Mouse (Mus musculus): ENCODE results near the gene Tbcb. TPM values are rescaled to one million over a fixed set of nuclear protein-coding genes. Genes with fewer than 3 reads are reported as not detected.

Gene Tbcb
- total and polyA plus RNA-seq, 2 experiments from 2014 or later = 129 to 473 TPM

- Histone ChIP-seq H3K9me3 (ENCODE audit: low read length) (no peaks in the 10 kb centered on the region), H3K27me3 (ENCODE audit: insufficient read depth, low read length) (no peaks in the 10 kb centered on the region), H3K27ac (no peak overlapping the region), H3K9ac (replicated peaks; ENCODE audit: low read length) (no peak overlapping the region), H3K4me3 (ENCODE audit: low read length) (no peak overlapping the region), H3K36me3 (ENCODE audit: insufficient read depth, low read length) (peaks cover 26% of the 10 kb centered on the region), H3K4me1 (ENCODE audit: insufficient read depth, low read length) (no peaks in the 10 kb centered on the region), H3K4me2 (ENCODE audit: low read depth, low read length) (no peak overlapping the region)
- ATAC-seq (no peak), DNase-seq (ENCODE audit: low spot score) (no peak)
- TF ChIP-seq CTCF (IDR thresholded peaks at IDR 0.05; ENCODE audit: low read depth) = no peak
- WGBS = 95% methylated on average over 5 of the region's 5 CpGs
Measured at GRCm38 (mm10) chr7:30222205-30222604, 9.9 kb downstream of the Tbcb start.

GRCm38 (mm10) chr7:30221433-30221832 lies 10.6 kb downstream of the Tbcb start:
- DNase-seq (ENCODE audit: low spot score) = no peak
- no peak overlapping the region for H3K4me2 ChIP-seq (ENCODE audit: low read depth, low read length)
- no peaks in the 10 kb centered on the region for H3K9me3 ChIP-seq (ENCODE audit: low read length)
- no peak overlapping the region for H3K9ac ChIP-seq (replicated peaks; ENCODE audit: low read length)
- no peaks in the 10 kb centered on the region for H3K4me1 ChIP-seq (ENCODE audit: insufficient read depth, low read length)
- no peaks in the 10 kb centered on the region for H3K27me3 ChIP-seq (ENCODE audit: insufficient read depth, low read length)
- no peak for TF ChIP-seq CTCF (IDR thresholded peaks at IDR 0.05; ENCODE audit: low read depth)
- no peak overlapping the region for H3K27ac ChIP-seq
- no peak for ATAC-seq
- 84% methylated on average over 3 of the region's 3 CpGs for WGBS
- H3K4me3 ChIP-seq (ENCODE audit: low read length) = no peak overlapping the region
- peaks cover 19% of the 10 kb centered on the region for H3K36me3 ChIP-seq (ENCODE audit: insufficient read depth, low read length)

GRCm38 (mm10) chr7:30220008-30220356 lies 12.1 kb downstream of the Tbcb start:
- Histone ChIP-seq H3K27ac (peak overlapping the region; percentile 49; the same call in 1 of the 2 replicates), H3K4me1 (ENCODE audit: insufficient read depth, low read length) (no peaks in the 10 kb centered on the region), H3K4me2 (ENCODE audit: low read depth, low read length) (peak overlapping the region; percentile 98), H3K9ac (replicated peaks; ENCODE audit: low read length) (peak overlapping the region; percentile 50), H3K36me3 (ENCODE audit: insufficient read depth, low read length) (peaks cover 10% of the 10 kb centered on the region), H3K27me3 (ENCODE audit: insufficient read depth, low read length) (no peaks in the 10 kb centered on the region), H3K4me3 (ENCODE audit: low read length) (peak overlapping the region; percentile 43), H3K9me3 (ENCODE audit: low read length) (no peaks in the 10 kb centered on the region)
- ATAC-seq = no peak
- WGBS = 22% methylated on average over 11 of the region's 11 CpGs
- no peak for DNase-seq (ENCODE audit: low spot score)
- TF ChIP-seq CTCF (IDR thresholded peaks at IDR 0.05; ENCODE audit: low read depth) = no peak

- no peak for TF ChIP-seq CTCF (IDR thresholded peaks at IDR 0.05; ENCODE audit: low read depth)
- Histone ChIP-seq H3K27ac (peak overlapping the region; percentile 49; the same call in 1 of the 2 replicates), H3K4me2 (ENCODE audit: low read depth, low read length) (peak overlapping the region; percentile 98), H3K27me3 (ENCODE audit: insufficient read depth, low read length) (no peaks in the 10 kb centered on the region), H3K4me3 (ENCODE audit: low read length) (peak overlapping the region; percentile 43), H3K36me3 (ENCODE audit: insufficient read depth, low read length) (peaks cover 9% of the 10 kb centered on the region), H3K9ac (replicated peaks; ENCODE audit: low read length) (peak overlapping the region; percentile 50), H3K9me3 (ENCODE audit: low read length) (no peaks in the 10 kb centered on the region), H3K4me1 (ENCODE audit: insufficient read depth, low read length) (no peaks in the 10 kb centered on the region)
- DNase-seq (ENCODE audit: low spot score) (peak; percentile 83), ATAC-seq (peak; percentile 59)
- WGBS = 4% methylated on average over 16 of the region's 16 CpGs
Measured at GRCm38 (mm10) chr7:30219293-30220007, 12.6 kb downstream of the Tbcb start.

GRCm38 (mm10) chr7:30217277-30217676 lies 14.8 kb downstream of the Tbcb start:
- DNase-seq (ENCODE audit: low spot score) (no peak), ATAC-seq (no peak)
- H3K4me2 ChIP-seq (ENCODE audit: low read depth, low read length) = no peak overlapping the region
- no peak for TF ChIP-seq CTCF (IDR thresholded peaks at IDR 0.05; ENCODE audit: low read depth)
- H3K36me3 ChIP-seq (ENCODE audit: insufficient read depth, low read length) = no peaks in the 10 kb centered on the region
- 75% methylated on average over 2 of the region's 2 CpGs for WGBS
- H3K27ac ChIP-seq = no peak overlapping the region
- H3K9me3 ChIP-seq (ENCODE audit: low read length) = no peaks in the 10 kb centered on the region
- no peak overlapping the region for H3K4me3 ChIP-seq (ENCODE audit: low read length)
- no peaks in the 10 kb centered on the region for H3K27me3 ChIP-seq (ENCODE audit: insufficient read depth, low read length)
- no peak overlapping the region for H3K9ac ChIP-seq (replicated peaks; ENCODE audit: low read length)
- no peaks in the 10 kb centered on the region for H3K4me1 ChIP-seq (ENCODE audit: insufficient read depth, low read length)

GRCm38 (mm10) chr7:30216723-30217151 lies 15.3 kb downstream of the Tbcb start:
- H3K9me3 ChIP-seq (ENCODE audit: low read length) = no peaks in the 10 kb centered on the region
- H3K4me1 ChIP-seq (ENCODE audit: insufficient read depth, low read length) = no peaks in the 10 kb centered on the region
- H3K4me2 ChIP-seq (ENCODE audit: low read depth, low read length) = peak overlapping the region; percentile 42
- H3K27me3 ChIP-seq (ENCODE audit: insufficient read depth, low read length) = no peaks in the 10 kb centered on the region
- DNase-seq (ENCODE audit: low spot score) (peak; percentile 95), ATAC-seq (peak; percentile 85)
- TF ChIP-seq CTCF (IDR thresholded peaks at IDR 0.05; ENCODE audit: low read depth) = peak; percentile 97
- H3K4me3 ChIP-seq (ENCODE audit: low read length) = no peak overlapping the region
- H3K9ac ChIP-seq (replicated peaks; ENCODE audit: low read length) = no peak overlapping the region
- H3K36me3 ChIP-seq (ENCODE audit: insufficient read depth, low read length) = no peaks in the 10 kb centered on the region
- under 1% methylated on average over 16 of the region's 16 CpGs for WGBS
- peak overlapping the region; percentile 68 for H3K27ac ChIP-seq

GRCm38 (mm10) chr7:30215875-30216274 lies 16.2 kb downstream of the Tbcb start:
- H3K4me2 ChIP-seq (ENCODE audit: low read depth, low read length) = no peak overlapping the region
- no peak overlapping the region for H3K4me3 ChIP-seq (ENCODE audit: low read length)
- H3K4me1 ChIP-seq (ENCODE audit: insufficient read depth, low read length) = no peaks in the 10 kb centered on the region
- no peak for DNase-seq (ENCODE audit: low spot score)
- H3K27ac ChIP-seq = no peak overlapping the region
- TF ChIP-seq CTCF (IDR thresholded peaks at IDR 0.05; ENCODE audit: low read depth) = no peak
- no peak overlapping the region for H3K9ac ChIP-seq (replicated peaks; ENCODE audit: low read length)
- WGBS = 49% methylated on average over 3 of the region's 3 CpGs
- no peaks in the 10 kb centered on the region for H3K36me3 ChIP-seq (ENCODE audit: insufficient read depth, low read length)
- no peaks in the 10 kb centered on the region for H3K27me3 ChIP-seq (ENCODE audit: insufficient read depth, low read length)
- H3K9me3 ChIP-seq (ENCODE audit: low read length) = no peaks in the 10 kb centered on the region
- ATAC-seq = no peak
